Mouse (Mus musculus): ENCODE results near the gene Sorl1.

DNA sequence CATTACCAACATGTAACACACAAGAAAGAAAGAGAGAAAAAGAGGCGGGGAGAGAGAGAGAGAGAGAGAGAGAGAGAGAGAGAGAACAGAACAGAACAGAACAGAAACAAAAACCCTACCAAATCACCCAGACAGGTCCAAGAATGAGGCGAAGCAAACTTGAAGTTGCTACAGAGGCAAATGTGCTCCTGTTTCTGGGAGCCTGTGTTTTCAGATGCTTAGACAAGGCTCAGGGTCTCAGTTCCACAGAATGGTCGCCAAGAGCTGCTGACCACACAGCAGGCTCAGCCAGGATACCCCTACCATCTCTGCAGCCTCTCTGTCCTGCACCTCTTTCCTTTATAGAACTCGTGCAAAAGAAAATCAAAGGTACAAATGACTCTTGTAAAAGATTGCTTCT lies 205.9 kb downstream of the Sorl1 start:
- TF ChIP-seq POLR2A (IDR thresholded peaks at IDR 0.05; ENCODE audit: extremely low read depth, insufficient read depth, low read length) (no peak), CTCF (IDR thresholded peaks at IDR 0.05; ENCODE audit: extremely low read depth, insufficient read depth, low read length) (no peak)
